Mouse (Mus musculus) granulocyte monocyte progenitor cell, adult 5-6 weeks (primary cell): ENCODE data around the gene March11. TPM values are rescaled to one million over a fixed set of nuclear protein-coding genes. Genes with fewer than 3 reads are reported as not detected.

ENCODE experiments used
- ATAC-seq: replicated peaks from 2 replicates; pipeline ENCODE4 v1.8.0; 2016; ENCODE audit warnings: mild to moderate bottlenecking, moderate TSS enrichment, inconsistent platforms; ENCODE audit not compliant: poor library complexity, severe bottlenecking
- total RNA-seq, 2 experiments: library from RNA; stranded (forward) in 1 of 2; stranded (reverse) in 1 of 2; fragments of 200-712, 200-1000 nt in 1 of 2; fragments of >200 nt in 1 of 2; fragmentation: Nextera tagmentation in 1 of 2; gene quantifications; 2 replicates each; pipeline ENCODE4 v1.2.3; 2014 to 2017

Gene March11
- total RNA-seq (2014; fragmentation: Nextera tagmentation) (not detected in 2 replicates), total RNA-seq (2017) (not detected in 2 replicates)

DNA sequence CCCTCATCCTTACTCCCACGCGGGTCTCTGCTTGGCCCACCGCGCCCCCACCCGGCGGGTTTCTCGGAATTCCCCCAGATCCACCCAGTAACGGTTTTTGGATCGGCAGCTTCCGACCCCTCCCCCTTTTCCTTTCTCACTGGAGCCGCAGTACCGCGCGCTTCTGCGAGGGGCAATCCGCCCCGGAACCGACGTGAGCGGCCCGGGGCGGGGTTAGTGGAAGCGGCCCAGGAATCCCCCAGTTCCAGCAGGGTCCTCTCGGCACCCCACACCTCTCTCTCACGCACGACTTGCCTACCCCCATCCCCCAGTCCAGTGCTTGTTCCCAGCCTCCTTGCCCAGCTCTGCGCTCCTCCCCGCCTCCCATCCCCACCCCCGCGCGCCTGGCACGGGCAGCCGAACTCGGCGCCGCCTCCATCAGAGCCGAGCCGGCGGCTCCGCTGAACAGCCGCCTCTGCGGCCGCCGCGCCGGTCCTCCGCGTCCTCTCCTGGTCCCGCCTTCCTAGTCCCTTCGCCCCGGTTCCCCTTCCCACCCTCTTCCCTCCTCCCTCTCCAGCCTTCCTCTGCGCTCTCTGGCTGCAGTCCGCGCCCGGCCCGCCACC lies at the start of gene March11:
Gene March11 (plus strand): TSS at position 420 of the 602 bp plus-strand sequence.
- ATAC-seq, result no peak; the same call in 1 of the 2 replicates

DNA sequence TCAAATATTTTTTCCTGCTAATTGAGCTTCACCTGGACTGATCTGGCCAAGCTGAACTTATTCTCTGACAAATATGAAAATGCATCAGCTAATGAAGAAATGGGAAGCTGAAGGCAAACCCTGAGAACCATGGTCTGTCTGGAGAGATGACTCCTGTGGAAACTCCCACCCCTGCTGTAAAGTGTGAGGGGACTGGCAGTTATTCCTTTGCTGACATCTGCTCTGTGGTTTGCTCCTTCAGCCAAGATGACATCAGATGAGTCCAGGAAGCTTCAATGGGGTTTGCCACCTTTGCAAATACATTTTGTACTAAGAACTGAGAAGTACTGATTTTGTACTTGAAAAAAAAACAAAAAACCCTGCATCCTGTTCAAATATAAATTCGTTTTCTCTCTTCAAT lies 46.5 kb upstream of the March11 start:
- ATAC-seq, result no peak

DNA sequence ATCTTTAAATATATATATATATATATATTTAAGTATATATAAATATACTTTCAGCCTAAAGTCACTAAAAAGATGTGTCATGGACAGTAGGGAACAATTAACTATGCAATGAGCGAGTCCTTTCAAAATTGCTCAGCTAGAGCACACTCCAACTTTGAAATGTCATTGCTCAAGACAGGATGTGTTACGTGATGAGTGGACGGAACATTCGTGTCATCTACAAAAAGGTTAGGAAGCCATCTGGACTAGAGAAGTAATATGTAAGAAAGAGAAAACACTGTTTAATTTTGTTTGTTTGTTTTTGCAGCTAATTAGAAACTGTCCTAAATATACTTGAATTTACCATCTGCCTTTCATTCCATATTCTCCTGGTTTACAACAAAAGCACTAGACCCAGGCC lies 39.3 kb upstream of the March11 start:
- no peak for ATAC-seq

DNA sequence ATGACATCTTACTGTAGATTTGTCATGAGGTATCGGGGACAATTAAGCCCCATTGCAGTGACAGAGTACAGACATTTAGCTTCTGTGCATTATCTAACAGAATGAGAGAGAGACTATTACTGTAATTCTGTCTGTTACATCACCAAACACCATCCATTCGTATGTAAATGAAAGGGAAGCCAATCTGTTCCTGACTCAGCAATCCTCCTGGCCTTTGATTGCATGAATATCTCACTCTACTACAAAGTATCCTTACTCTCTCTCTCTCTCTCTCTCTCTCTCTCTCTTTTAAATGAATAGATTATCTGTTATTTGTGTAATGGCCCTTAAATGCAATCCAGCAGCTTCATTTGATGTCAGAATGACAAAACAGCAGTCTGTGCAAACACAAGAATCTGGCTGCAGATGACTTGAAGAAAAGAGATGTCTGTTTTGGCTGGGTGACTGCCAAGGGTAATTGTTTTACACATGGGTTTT lies 32.8 kb upstream of the March11 start:
- no peak for ATAC-seq

DNA sequence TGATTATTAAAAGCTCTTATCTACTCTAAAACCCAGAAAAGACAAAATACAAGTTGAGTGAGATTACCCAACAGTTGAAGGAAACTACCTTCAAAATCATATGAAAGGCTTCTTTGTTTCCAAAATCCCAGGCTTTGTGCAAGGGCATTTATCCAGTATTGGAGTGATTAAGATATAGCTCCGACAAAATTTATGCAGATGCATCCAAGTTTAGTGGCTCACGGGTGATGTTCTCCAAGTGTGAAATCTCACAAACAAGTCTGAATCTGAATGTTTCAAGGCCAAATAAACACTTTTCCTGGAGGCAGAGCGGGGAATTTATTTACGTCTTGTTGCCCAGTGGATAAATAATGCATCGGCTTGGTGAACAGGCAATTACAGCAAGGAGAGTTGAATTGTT lies 32.2 kb upstream of the March11 start:
- no peak for ATAC-seq

DNA sequence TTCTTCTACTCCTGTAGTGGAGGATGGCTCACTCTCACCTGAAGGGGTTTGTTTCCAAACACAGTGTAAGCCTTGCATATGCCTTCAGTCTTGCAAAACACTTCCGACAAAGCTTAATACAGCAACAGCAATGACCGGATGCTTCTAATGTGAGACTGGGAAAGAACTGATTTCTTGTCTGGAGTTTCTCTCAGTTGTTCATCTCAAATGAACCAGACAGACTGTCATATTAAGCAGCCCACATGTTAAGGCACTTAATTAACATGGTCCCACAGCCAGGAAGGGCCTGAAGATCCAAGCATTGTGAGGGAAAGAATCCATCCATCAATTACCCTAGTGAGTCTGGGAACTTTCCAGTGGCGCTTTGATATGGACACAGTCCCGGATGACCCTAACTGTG lies 17.0 kb upstream of the March11 start:
- no peak for ATAC-seq

DNA sequence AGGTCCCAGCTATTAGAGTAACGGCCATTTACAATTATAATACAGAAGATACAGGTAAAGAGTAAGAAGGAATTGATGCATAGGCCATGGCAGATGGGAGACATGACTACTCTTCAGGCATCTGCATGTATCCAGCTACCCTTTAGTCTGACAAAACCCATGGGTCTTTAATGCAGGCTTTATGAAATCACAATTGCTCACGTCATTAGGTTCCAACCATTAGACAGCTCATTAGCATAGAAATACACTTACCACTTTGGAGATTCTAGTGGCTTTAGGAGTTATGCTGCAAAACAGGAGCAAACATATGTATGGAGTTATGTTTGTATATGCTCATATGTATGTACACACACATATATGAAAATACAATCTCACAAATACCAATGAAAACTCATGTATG lies 16.0 kb upstream of the March11 start:
- no peak for ATAC-seq

DNA sequence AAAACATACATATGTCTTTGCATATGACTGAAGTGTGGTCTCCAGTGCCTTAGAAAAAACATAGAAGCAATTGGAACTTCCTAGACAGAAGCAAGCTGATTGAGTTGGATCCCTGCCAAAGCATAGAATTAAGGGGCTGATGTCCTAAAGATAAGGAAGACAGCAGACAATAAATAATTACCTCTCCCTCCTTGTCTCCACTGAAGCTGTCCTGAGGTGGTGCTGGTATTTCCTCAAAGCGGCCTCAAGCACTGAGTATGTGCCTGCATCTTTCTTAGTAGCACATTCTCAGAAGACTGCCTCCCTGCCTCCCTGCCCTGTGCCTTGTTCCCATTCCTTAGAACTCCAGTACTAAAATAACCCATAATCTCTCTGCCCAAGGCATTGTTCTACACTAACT lies 15.6 kb upstream of the March11 start:
- ATAC-seq, result no peak

DNA sequence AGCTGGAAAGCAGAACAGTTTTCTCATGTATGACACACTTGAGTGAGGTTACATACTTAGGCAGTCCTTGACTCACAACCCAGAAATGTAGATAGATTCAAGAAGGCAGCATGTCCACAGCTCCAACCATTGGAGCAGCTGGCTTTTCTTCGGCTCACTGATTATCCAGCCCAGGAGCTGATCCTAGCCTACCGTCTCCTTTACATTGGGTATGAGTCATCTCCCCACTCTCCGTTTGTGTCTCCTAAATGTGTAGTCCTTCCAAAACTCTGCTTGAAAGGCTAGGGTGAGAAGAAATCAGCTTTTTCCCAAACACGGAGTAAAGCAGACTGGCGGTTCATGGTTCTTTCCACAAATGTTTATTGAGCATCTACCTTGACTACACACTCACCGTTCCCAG lies 10.2 kb upstream of the March11 start:
- no peak for ATAC-seq

DNA sequence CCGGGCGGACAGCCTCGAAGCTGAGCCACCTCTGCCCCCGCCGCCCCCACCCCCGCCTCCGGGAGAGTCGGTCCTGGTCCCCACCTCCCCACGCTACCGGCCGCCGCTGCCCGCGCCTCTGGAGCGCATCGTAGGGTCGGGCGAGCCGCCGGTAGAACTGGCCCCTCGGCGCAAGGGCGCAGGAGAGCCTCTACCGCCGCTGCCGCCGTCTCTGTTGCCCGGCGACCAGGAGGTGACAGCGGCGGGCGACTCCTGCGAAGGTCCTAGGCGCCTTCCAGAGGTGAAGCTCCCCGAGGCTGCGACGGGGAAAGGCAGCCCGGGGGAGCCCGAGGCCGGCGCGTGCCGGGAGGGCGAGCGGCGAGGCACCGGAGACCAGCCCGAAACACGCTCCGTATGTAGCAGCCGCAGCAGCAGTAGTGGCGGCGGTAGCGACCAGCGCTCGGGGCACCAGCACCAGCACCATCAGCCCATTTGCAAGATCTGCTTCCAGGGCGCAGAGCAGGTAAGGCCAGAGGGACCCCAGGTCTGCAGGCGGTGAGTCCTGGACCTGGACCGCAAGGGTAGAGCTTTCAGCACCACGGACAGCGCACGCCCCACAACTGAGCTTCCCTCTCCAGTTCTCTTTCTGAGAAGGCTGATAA lies 563 bp downstream of the March11 start:
- ATAC-seq, result peak; percentile 80

DNA sequence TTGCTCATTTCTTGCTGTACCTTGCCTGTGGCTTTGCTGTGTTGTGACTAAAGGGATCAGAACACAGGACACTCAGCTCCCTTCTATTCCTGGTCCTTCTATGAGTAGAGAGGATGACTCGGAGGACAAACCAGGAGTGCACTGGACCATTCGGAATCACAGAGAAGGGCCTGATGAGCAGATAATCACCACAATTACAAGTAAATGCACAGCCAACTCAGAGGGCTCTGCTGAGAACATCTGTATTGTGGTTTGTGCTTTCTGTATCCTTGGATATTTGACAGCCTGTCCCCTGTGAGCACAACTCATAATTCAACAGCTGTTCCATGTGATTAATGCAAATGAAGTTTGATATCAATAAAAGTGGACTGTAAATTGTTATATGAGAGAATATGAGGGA lies 11.0 kb downstream of the March11 start:
- ATAC-seq, result no peak

DNA sequence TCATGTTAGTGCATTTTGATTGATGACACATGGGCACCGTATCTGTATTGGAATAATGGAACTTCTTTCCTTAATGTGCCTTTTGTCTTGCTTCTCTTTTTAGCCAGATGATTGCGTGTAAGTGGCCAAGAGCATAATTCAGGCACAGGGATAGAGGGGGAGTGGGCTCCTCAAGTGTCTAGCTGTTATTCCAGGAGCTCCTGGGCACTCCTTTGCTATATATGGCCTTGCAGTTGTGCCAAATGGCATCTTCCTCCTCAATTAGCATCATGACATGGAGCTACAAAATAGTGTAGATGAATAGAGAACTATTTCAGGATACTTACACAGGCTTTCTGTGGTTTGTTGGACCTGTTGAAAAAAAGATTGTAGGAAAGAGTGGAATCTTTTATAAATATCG lies 11.6 kb downstream of the March11 start:
- no peak for ATAC-seq

DNA sequence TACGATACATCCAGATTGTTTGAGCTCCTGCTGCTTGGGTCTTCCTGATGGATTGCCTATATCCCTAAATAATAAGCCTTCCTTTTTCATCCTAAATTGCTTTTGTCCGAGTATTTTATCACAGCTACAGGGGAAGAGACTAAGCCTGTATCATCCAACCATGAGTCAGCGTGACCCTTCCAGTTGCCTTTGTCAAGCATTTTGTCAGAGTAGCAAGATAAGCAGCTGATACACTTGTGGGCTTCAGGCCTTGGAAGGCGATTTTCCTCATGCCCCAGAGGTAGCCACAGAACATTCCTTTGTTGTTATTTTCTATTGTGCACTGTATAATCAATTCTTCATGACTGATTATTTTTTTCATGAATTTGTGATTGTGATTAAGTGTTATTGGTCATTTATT lies 14.0 kb downstream of the March11 start:
- ATAC-seq, result no peak

DNA sequence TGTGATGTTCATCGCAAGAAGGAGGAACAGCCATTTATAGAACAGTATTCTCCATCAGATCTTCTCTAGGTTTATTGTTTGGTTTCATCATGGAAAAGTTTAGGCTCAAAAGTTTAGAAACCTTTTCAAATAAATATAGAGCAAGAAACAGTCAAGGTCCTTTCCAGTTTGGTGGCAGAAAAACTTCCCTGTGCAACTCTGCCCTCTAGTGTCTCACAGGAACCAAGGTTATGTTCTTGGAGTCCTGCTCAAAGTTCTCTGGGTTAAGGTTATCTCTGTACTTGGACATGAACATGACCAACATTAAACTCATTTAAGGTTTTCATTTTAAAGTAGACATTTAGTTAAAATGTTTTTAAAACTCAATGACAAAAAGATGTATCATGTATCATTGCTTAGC lies 18.3 kb downstream of the March11 start:
- ATAC-seq, result no peak

DNA sequence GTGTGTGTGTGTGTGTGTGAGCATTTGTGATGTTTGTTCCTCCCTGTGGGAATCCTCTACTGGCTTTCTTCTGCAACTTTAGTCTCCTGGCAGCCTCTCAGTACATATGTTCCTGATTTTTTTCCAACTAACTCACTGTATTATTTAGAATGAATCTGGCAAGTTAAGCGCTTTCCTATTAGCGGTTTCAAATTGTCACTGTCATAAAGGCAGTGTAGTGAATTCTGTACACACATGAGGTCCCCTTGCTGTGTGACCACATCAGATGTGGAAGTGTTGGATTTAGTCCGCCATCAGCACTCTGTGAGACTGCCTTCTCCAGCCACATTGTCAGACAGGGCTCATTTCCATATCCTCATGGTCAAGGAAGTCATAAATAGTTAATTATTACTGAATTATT lies 26.9 kb downstream of the March11 start:
- no peak for ATAC-seq

DNA sequence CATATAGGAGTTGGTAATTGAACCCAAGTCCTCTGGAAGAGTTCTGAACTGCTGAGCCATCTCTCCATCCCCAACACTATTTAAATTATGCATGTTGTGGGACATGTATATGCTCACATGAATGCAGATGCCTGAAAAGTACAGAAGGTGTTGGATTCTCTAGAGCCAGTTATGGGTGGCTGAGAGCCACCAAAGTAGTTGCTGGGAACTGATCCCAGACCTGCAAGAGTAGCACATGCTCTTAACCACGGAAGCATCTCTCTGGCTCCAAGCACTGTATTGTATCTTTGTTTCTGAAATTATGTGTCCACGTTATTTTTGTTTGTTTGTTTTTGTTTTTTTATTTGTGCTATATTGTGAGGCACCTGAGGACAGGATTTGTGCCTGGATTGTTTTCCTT lies 28.9 kb downstream of the March11 start:
- ATAC-seq, result no peak

DNA sequence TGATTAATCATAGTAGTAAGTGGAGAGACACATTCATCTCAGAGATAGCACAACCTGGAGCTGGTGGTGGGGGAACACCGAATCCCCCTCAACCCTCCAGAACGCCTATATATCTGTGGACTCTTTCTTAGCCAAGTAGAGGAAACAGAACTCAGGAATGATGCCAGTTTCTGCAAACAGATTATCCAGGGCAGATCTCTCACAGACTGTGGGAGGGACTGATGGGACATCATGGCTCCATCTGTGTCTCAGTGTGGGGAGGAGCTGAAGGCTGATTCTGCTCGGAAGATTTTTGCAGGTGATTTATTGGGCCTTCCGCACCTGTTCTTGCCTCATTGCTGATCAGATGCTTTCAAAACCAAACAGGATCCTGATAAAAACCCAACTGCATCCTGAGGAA lies 29.5 kb downstream of the March11 start:
- ATAC-seq, result no peak

DNA sequence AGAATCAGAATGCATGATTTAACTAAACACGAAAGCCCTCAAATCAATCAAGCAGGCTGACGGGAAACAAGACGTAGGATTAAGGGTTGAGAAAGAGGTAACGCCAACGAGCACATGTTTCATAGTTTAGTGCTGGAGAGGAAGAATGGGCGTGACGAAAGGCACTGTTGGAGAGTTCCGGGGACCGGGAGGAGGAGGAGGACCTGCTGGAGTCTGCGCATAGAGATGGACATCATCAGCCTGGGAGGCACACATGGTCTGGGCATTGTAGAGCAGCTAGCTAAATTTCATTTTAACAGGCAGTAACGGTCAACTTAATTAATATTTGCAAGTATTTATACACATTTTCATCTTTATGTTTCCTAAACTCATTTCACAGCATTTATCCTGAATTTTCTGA lies 31.6 kb downstream of the March11 start:
- ATAC-seq, result no peak

DNA sequence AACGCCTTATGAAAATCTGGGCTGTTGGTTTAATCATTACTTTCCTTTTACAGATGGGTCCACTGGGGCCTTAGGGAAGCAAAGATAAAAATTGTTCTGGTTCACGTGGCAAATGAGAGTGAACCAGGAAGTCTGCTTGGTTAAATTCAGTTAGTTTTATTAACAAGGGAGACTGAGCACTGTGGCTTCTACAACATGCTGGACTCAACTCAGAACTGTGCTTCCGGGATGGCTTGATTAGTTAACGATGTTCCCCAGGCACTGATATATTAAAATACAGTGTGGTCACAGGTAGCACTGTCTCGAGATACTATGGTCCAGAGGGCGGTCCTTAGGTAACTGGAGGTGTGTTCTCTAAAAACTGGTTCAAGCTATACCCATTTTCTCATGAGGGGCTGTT lies 32.1 kb downstream of the March11 start:
- ATAC-seq, result no peak

DNA sequence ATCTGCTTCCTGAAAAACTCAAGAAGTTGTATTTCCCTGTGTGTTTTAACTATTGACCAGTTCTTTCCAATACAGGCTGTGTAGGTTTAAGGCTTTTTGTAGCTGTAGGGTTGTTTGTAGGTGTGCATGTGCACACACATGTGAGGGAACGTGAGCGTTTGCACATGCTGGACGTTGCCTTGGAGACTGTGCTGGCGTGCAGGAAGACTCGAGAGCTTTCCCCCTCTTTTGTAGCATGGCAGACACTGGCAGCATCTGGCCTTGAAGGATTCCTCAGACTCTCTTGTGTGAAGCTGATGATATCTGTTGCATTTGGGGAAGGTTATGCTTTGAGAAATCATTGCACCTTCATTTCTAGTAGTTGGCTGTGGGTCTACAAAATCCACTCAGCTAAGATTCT lies 35.5 kb downstream of the March11 start:
- ATAC-seq, result no peak

DNA sequence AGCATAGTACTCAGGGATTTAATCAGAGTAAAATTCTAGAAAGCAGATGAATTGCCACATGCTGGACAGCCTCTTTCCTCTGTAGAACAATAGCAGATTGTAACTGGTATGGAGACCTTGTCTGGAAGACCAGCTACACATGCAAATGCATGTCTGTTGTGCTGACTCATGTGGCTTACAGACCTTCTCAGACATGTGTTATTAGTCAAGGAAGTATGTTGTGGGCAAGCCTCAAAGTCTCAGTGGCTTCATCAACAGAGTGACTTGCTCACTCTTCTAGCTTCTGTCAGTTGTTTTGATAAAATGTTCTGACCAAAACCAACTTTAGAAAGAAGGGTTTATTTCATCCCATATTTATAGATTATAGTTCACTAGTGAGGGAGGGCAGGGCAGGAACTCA lies 44.8 kb downstream of the March11 start:
- no peak for ATAC-seq

DNA sequence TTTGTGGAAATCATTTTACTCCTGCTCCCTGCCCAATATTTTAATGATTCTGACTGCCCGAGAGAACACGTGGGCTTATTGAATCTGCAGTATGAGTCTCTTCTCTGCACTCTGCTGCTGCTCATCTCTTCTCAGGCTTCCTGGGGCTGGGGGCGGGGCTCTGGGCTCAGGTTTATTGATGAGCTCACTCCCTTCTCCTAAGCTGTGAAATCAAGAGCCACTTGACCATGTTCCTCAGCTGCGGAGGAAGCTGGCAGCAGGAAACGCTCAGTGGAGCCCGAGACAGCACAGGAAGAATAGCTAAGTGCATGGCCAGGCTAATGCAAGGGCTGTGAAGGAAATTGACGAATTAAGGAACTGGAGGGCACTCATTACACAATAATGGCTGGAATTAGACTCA lies 56.5 kb downstream of the March11 start:
- no peak for ATAC-seq
